Mouse (Mus musculus) spleen, postnatal 36 days (tissue): ENCODE measurements around the gene Ikzf1.

Experiments used
- DNase-seq, 2 experiments: peaks; one replicate each; pipeline ENCODE4 v3.0.0; 2022; ENCODE audit warnings: low spot score in 2 of 2, mixed read lengths in 1 of 2

Gene Ikzf1

DNA sequence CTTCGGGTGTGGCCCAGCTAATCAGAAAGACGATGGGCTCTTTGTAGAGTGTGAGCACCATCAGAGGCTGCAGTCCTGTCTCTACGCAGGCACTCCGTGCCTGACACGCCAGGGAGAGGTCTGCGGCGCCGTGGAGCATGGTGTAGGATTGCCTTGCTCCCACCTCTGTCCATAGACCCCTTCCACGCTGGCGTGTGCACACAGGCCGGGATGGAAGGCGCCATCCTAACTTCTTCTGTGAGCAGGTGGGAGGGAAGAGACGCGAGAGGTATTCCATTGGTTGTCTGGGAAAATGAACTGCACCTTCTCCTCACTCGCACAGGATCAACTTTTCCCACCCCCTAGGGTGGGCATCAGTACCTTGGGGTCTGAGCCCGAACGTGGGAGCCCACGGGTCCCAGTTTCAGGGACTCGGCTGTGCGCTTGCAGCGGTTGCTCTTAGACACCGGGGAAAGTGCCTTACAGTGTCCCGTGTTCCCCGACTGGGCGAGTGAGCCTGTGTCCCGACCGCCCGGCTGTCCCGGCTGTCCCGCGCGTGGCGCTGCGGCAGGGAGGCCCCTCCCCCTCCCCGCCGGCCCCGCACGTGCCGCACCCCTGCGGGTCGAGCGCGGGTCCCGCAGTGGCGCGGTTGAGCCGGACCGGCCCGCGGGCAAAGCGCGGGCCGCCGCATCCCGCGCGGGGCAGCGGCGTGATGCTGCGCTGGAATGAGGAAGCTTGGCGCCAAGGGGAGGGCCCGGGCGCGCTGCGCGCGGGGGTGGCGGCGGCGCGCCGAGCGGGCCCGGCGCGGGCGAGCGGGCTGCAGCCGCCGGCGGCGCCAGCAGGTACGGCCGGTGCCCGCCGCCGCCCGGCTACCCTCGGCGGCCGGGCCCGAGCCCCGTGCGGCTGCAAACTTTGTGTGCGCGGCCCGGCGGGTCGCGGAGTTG, at the start of gene Ikzf1:
TSS of gene Ikzf1 (plus strand) at position 74 of the 923 bp plus-strand sequence.
- DNase-seq: peak; percentile 41 to 58

DNA sequence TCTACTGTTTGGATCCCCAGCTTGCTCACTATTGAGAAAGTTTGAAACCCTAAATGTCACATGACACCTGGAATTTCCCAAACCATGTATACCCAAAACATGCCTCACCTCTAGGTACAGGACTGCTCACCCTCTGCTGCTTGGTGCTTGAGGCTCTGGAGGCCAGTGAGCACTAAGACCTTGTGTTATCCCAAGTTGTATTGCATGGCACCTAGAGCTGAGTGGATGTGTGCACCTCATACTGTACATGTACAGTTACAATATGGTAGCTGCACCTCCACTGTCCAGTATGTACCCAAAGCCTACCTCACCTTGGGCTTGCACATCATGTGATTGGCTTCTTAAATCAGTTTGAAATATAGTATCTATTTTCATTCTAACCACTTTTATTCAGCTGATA, 40.5 kb upstream of the Ikzf1 start:
- DNase-seq: no peak

DNA sequence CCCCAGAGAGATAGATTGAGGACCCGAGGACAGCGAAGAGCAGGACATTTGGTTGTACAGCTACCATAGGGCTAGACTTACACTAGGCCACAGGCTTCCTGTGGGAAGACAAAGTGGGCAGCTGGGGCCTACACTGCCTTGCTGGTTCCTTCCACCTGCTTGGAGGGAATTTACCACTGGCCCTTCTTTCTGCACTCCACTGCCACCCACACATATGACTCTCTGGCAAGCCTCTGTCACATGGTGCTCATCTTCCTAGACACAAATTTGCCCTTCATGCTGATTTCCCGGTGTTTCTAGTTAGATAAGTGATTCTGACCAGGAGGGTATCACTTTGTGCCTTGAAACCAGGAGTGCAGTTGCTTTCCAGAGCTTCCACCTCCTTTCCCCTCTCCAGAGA, 28.4 kb upstream of the Ikzf1 start:
- peak; percentile 44 to 59 for DNase-seq

GRCm38 (mm10) chr11:11656995-11657530, 27.7 kb upstream of the Ikzf1 start:
- DNase-seq: peak; percentile 67 to 70

- no peak for DNase-seq
Observed at GRCm38 (mm10) chr11:11657634-11658033, 27.2 kb upstream of the Ikzf1 start.

DNA sequence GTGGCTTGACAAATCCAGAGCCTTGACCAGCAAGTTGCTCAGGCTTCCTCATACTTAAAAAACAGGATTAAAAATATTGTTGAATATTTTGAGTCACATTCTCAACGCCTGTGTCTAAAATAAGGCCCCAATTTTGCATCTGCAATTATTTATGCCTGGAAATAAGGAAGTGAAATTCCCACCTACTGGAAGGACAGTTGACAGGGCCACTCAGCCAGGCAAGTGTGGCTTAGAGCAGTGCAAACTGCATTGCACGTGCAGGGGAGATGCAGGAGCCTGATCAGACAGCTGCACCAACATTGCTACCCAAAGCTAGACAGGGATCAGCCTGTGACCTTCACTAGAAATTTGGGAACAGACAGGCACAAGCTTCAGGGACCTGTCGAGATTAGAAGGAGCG, 26.0 kb upstream of the Ikzf1 start:
- DNase-seq: peak; percentile 36 to 43

DNA sequence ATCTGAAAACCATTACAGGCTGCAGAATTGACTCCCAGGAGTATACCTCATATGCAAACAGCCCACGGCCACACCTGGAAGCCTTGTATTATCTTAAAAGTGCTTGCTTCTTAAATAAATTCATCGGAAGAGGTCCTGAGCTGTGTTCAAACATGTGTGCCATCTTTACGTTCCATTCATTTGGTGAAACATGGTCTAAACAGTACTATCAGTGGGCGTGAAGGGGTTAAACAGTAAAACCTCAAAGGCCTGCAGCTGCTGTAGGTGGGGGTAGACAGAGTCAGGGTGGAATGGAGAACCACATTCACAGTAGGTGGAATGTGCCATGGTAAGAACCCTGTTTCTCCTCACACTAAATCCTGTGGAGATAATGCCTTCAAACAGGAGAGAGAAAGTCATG, 24.2 kb upstream of the Ikzf1 start:
- DNase-seq: no peak

GRCm38 (mm10) chr11:11667254-11667921, 17.4 kb upstream of the Ikzf1 start:
- peak; percentile 56 to 60 for DNase-seq

DNA sequence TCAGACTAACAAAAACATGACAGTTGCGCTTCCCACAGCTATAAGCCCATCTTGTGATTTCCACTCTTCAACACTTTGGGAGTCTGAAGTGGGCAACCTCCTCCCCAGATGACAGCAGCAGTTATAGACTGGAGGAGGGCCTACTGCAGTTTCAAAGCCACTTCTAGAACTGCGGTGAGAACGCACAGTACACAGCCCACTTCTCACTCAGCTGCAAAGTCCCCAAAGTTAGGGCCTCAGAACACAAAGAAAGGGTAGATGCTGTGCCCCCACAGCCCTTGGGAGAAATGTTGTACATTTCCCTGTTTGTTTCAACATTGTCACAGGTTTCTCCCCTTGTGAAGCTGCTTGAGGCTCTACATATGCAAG, 16.9 kb upstream of the Ikzf1 start:
- no peak for DNase-seq

DNA sequence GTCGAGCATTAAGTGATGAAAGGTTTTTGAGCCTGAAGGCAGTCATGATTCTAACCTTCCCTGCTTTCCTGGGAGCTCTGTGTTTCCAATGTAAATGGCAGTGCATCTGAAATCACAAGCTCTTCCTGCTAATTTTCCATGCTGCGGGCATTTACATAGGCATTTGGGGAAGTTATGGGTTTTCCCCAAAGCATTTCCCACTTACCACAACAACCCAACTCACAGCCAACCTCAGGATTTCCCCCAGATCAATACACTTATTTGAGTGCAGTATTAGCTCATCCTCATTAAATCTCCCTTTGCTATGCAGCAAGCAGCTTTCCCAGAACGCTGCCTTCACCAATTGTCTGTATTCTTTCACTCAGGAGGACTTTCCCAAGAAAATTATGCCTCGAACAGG, 11.8 kb upstream of the Ikzf1 start:
- no peak for DNase-seq

DNA sequence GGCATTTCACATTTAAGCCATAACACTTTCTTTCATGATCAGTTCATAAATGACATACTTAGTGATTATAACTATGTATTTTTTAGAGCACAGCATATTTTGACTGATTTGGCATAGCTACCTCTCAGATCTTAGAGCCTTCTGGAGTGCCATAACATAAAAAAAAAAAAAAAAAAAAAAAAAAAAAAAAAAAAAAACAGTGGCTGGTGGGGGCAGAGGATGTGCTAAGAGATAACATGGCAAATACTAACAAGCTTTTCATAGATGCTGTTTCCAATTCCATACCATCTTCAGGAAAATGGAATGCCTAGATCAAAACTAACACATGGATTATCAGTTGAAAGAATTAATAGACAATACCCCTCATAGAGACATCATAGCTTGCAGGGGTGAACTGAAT, 9.7 kb upstream of the Ikzf1 start:
- no peak for DNase-seq

DNA sequence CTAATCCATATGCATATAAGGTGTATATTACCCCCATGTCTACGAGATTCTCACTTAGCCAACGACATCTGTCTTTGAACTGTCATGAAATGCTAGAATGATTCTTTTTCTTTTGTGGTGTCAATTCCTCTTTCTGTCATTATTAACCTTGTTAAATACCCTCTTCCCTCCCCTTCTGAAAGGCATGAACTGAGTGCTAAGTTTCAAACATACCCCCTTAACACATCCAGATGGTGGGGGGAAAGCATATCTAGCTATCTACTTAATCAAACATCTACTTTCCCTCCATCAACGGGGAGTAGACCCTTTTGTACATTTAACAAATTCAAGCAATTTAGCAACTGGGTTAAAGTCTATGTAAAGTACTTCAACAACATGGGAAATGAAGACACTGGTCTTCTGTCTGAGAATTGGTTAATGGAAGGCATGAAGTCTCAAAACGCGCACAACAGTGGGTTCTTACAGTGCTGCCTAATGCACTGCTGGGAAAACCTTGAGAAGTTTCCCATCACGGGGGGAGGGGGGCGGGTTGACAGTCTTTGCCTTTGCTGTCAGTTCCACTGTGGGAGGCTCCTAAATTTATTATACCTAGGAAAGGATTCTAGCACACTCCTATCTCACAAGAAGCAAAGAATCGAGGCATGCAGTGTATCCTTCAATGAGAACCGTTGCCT, 8.6 kb upstream of the Ikzf1 start:
- DNase-seq: no peak

GRCm38 (mm10) chr11:11677165-11677564, 7.6 kb upstream of the Ikzf1 start:
- DNase-seq: no peak

DNA sequence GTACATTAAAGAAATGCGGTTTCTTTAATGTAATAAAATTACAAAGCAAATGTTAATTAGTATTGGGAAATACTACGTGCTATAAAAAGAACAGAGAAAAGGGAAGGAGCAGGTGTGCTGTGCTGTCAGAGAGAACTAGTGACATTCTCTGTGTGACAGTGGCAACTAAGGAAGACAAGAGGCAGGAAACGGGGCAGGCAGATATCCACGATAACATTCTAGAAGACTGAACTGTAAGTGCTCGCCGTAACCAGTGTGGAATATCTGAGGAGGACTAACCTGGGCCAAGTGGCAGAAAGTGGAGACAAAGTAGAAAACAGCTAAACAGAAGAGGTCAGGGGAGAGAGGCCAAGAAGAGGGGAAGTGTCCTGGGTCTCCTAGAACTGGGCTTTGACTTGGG, 5.8 kb upstream of the Ikzf1 start:
- no peak for DNase-seq

DNA sequence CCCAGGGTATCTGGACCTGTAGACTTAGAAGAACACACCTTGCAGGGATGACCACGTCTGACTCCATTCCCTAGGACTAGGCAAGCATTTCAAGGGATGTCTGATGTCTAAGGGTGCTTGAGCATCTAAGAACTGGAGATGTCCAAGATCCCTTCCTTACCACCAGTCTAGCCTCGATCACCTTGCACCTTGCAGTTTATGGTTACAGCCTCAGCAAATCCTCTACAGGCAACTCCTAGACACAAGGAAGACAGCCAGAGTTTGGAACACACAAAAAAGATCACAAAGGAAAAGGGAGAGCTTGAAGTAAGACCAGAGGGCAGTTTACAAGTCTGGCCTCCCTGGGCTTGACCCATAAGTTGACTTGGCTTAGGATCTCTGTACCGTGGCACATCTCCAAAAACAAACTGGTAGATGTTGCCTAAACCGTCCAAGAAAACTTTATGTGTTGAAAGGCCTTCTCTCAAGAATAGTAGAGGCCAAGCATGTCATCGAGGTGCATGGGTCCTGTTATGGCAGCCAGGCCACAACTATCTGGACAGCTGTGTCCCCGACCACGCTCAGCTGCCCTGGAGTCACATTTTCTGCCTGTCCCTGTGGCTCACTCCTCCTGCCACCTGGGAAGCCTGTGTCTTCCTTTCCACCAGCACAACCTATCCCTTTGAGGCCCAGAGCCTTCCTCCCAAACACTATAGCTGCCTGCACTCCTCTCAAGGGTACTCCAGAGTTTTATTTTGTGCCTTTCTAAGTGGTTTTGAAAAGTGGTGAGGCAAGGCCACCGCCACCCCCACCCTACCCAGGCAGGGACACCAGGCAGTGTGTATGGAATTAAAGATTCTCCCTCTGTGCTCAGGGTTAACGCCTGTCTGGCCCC, 510 bp upstream of the Ikzf1 start:
- DNase-seq: no peak

DNA sequence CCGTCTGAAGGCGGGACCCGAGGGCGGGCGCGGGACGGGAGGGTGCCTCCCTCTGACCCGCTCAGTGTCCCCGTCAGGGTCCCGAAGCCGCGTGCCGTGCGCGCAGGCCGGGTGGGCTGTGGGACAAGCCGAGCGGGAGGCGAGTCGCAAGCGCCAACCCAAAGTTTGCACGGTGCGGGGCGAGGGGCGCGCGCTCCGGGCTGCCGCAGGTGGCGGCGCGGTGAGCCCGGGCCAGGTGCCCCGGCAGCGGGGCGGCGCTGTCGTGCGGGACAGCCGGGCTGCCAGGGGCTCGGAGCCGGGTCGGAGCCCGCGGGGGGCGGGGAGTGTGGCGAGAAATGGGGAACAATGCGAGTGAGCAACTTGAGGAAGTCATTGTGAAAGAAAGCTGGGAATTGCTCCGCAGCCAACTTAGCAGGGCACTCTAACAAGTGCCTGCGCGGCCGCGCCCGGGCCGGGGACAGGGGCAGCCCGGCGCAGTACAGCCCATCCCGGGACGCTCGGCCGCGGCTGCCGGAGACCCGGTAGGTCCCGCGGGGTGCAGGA, 1.1 kb downstream of the Ikzf1 start:
- DNase-seq: peak; percentile 90 to 91

DNA sequence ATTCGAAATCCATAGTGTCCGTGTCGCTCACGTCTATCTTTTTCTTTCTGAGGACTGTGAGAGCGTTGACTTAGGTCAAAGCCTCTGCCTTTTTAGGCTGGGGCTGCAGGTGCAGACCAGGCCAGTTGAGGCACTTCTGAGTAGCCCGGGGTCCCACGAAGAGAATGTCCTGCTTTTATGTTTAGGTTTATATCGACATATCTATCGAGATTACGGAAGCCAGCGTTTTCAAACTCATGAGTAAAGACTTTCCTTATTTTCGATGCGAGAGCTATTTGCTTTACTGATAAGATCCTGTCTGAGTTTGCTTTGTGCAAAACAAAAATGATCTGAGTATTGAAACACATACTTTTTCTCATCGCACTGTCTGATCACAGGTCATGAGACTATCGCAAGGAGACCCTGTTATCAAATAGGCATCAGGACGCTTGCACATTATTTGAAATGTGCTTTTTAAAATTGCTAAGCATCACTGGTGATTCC, 1.8 kb downstream of the Ikzf1 start:
- peak; percentile 54 to 55 for DNase-seq

GRCm38 (mm10) chr11:11687551-11688185, 2.9 kb downstream of the Ikzf1 start:
- DNase-seq: no peak

- DNase-seq: peak in 1 of 2 experiments; percentile 41
Observed at GRCm38 (mm10) chr11:11688766-11689330, 4.0 kb downstream of the Ikzf1 start.

GRCm38 (mm10) chr11:11689701-11690058, 4.9 kb downstream of the Ikzf1 start:
- no peak for DNase-seq
